Mouse (Mus musculus): ENCODE results near the gene Pcnx. TPM values are rescaled to one million over a fixed set of nuclear protein-coding genes. Genes with fewer than 3 reads are reported as not detected.
A peak's percentile ranks its signal among the peaks of the same experiment; 100 is the strongest.

Pcnx gene
- polyA plus RNA-seq, 1 experiment from 2014 or later = 9.6 TPM

- Histone ChIP-seq H3K4me2 (ENCODE audit: low read length) (peak overlapping the region; percentile 64), H3K4me3 (ENCODE audit: low read depth, low read length) (peak overlapping the region; percentile 95), H3K36me3 (ENCODE audit: control insufficient read depth, insufficient read depth, low read length) (no peaks in the 10 kb centered on the region), H3K27ac (ENCODE audit: low read depth, low read length) (peak overlapping the region; percentile 95), H3K9ac (ENCODE audit: low read length) (peak overlapping the region; percentile 96), H3K9me3 (replicated peaks; ENCODE audit: control insufficient read depth, low read length) (no peaks in the 10 kb centered on the region), H3K27me3 (replicated peaks; ENCODE audit: control insufficient read depth, insufficient read depth, low read length) (no peaks in the 10 kb centered on the region), H3K4me1 (ENCODE audit: control insufficient read depth, insufficient read depth, low read length) (peaks cover 21% of the 10 kb centered on the region)
- peak; percentile 84 for ATAC-seq
- WGBS = under 1% methylated on average over 91 of the region's 107 CpGs
- DNase-seq (ENCODE audit: low spot score) = peak; percentile 64
Observed at GRCm38 (mm10) chr12:81860308-81861181, 722 bp downstream of the Pcnx start.

GRCm38 (mm10) chr12:81861199-81862085, 1.6 kb downstream of the Pcnx start:
- Histone ChIP-seq H3K9ac (ENCODE audit: low read length) (peak overlapping the region; percentile 96), H3K4me2 (ENCODE audit: low read length) (peak overlapping the region; percentile 64), H3K27me3 (replicated peaks; ENCODE audit: control insufficient read depth, insufficient read depth, low read length) (no peaks in the 10 kb centered on the region), H3K9me3 (replicated peaks; ENCODE audit: control insufficient read depth, low read length) (no peaks in the 10 kb centered on the region), H3K4me3 (ENCODE audit: low read depth, low read length) (peak overlapping the region; percentile 95), H3K36me3 (ENCODE audit: control insufficient read depth, insufficient read depth, low read length) (no peaks in the 10 kb centered on the region), H3K27ac (ENCODE audit: low read depth, low read length) (peak overlapping the region; percentile 95; the same call in 1 of the 2 replicates), H3K4me1 (ENCODE audit: control insufficient read depth, insufficient read depth, low read length) (peaks cover 21% of the 10 kb centered on the region)
- peak; percentile 47 for DNase-seq (ENCODE audit: low spot score)
- no peak for ATAC-seq
- WGBS = 13% methylated on average over 18 of the region's 18 CpGs

GRCm38 (mm10) chr12:81862351-81862802, 2.6 kb downstream of the Pcnx start:
- H3K36me3 ChIP-seq (ENCODE audit: control insufficient read depth, insufficient read depth, low read length) = no peaks in the 10 kb centered on the region
- H3K4me2 ChIP-seq (ENCODE audit: low read length) = peak overlapping the region; percentile 64
- no peak overlapping the region for H3K27ac ChIP-seq (ENCODE audit: low read depth, low read length)
- ATAC-seq (no peak), DNase-seq (ENCODE audit: low spot score) (no peak)
- H3K27me3 ChIP-seq (replicated peaks; ENCODE audit: control insufficient read depth, insufficient read depth, low read length) = no peaks in the 10 kb centered on the region
- peak overlapping the region; percentile 95 for H3K4me3 ChIP-seq (ENCODE audit: low read depth, low read length)
- peak overlapping the region; percentile 96; the same call in 1 of the 2 replicates for H3K9ac ChIP-seq (ENCODE audit: low read length)
- WGBS = 40% methylated on average over 8 of the region's 8 CpGs
- H3K9me3 ChIP-seq (replicated peaks; ENCODE audit: control insufficient read depth, low read length) = no peaks in the 10 kb centered on the region
- peaks cover 21% of the 10 kb centered on the region for H3K4me1 ChIP-seq (ENCODE audit: control insufficient read depth, insufficient read depth, low read length)

GRCm38 (mm10) chr12:81863949-81864348, 4.1 kb downstream of the Pcnx start:
- Histone ChIP-seq H3K4me3 (ENCODE audit: low read depth, low read length) (no peak overlapping the region), H3K9me3 (replicated peaks; ENCODE audit: control insufficient read depth, low read length) (no peaks in the 10 kb centered on the region), H3K9ac (ENCODE audit: low read length) (no peak overlapping the region), H3K27me3 (replicated peaks; ENCODE audit: control insufficient read depth, insufficient read depth, low read length) (no peaks in the 10 kb centered on the region), H3K36me3 (ENCODE audit: control insufficient read depth, insufficient read depth, low read length) (no peaks in the 10 kb centered on the region), H3K27ac (ENCODE audit: low read depth, low read length) (no peak overlapping the region), H3K4me1 (ENCODE audit: control insufficient read depth, insufficient read depth, low read length) (peaks cover 21% of the 10 kb centered on the region), H3K4me2 (ENCODE audit: low read length) (no peak overlapping the region)
- no peak for ATAC-seq
- 90% methylated on average over 4 of the region's 4 CpGs for WGBS
- no peak for DNase-seq (ENCODE audit: low spot score)

DNA sequence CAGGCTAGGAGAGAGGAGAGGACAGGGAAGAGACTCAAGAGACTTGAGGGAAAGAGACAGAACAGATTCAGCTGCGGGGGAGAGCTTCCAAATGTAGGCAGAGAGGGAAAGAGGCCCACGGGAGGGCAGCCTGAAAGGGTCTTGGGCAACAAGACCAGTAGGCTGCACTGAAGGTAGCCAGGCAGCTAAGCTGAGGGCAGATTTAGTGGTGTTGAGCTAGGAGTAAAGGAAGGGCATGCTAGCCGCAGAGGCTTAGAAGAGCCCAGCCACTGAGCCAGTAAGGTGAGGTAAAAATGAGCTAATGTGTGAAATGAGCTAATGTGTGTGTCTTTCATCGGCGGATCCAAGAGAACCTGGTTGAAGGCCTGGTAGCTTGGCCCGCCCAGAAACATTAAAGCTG, 5.4 kb downstream of the Pcnx start:
- no peaks in the 10 kb centered on the region for H3K27me3 ChIP-seq (replicated peaks; ENCODE audit: control insufficient read depth, insufficient read depth, low read length)
- no peak overlapping the region for H3K4me3 ChIP-seq (ENCODE audit: low read depth, low read length)
- no peak overlapping the region for H3K9ac ChIP-seq (ENCODE audit: low read length)
- DNase-seq (ENCODE audit: low spot score) (no peak), ATAC-seq (no peak)
- no peaks in the 10 kb centered on the region for H3K9me3 ChIP-seq (replicated peaks; ENCODE audit: control insufficient read depth, low read length)
- no peaks in the 10 kb centered on the region for H3K36me3 ChIP-seq (ENCODE audit: control insufficient read depth, insufficient read depth, low read length)
- no peak overlapping the region for H3K27ac ChIP-seq (ENCODE audit: low read depth, low read length)
- no peak overlapping the region for H3K4me2 ChIP-seq (ENCODE audit: low read length)
- WGBS = 91% methylated on average over 6 of the region's 6 CpGs
- H3K4me1 ChIP-seq (ENCODE audit: control insufficient read depth, insufficient read depth, low read length) = peaks cover 21% of the 10 kb centered on the region

DNA sequence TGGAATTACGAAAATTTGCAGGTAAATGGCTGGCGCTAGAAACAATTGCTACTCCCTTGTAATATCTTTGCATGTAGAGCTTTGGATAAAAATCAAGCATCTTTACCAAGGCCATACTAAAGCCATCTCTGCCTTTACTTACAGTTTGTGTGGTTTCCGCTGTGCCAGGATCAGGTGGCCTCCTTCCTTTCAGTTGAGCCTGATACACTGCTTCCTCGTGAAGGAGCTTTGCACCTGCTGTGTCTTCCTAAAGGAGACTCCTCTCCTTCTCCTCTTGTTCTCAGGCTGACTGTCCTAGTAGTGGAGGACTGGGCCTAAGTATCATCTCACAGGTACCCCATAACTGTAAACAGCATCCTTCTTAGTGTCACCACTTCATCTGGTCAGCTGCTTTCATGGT, 7.5 kb downstream of the Pcnx start:
- H3K4me1 ChIP-seq (ENCODE audit: control insufficient read depth, insufficient read depth, low read length) = peaks cover 13% of the 10 kb centered on the region
- H3K9ac ChIP-seq (ENCODE audit: low read length) = no peak overlapping the region
- H3K9me3 ChIP-seq (replicated peaks; ENCODE audit: control insufficient read depth, low read length) = no peaks in the 10 kb centered on the region
- H3K4me3 ChIP-seq (ENCODE audit: low read depth, low read length) = no peak overlapping the region
- H3K27me3 ChIP-seq (replicated peaks; ENCODE audit: control insufficient read depth, insufficient read depth, low read length) = no peaks in the 10 kb centered on the region
- DNase-seq (ENCODE audit: low spot score) (no peak), ATAC-seq (no peak)
- H3K36me3 ChIP-seq (ENCODE audit: control insufficient read depth, insufficient read depth, low read length) = no peaks in the 10 kb centered on the region
- no peak overlapping the region for H3K27ac ChIP-seq (ENCODE audit: low read depth, low read length)
- no peak overlapping the region for H3K4me2 ChIP-seq (ENCODE audit: low read length)
- 92% methylated on average over 4 of the region's 4 CpGs for whole genome bisulfite sequencing

GRCm38 (mm10) chr12:81869205-81869940, 9.6 kb downstream of the Pcnx start:
- no peaks in the 10 kb centered on the region for H3K27me3 ChIP-seq (replicated peaks; ENCODE audit: control insufficient read depth, insufficient read depth, low read length)
- H3K9ac ChIP-seq (ENCODE audit: low read length) = no peak overlapping the region
- peaks cover 5% of the 10 kb centered on the region; the same call in 1 of the 2 replicates for H3K4me1 ChIP-seq (ENCODE audit: control insufficient read depth, insufficient read depth, low read length)
- H3K27ac ChIP-seq (ENCODE audit: low read depth, low read length) = no peak overlapping the region
- no peak overlapping the region for H3K4me3 ChIP-seq (ENCODE audit: low read depth, low read length)
- H3K4me2 ChIP-seq (ENCODE audit: low read length) = no peak overlapping the region
- no peak for DNase-seq (ENCODE audit: low spot score)
- no peaks in the 10 kb centered on the region for H3K36me3 ChIP-seq (ENCODE audit: control insufficient read depth, insufficient read depth, low read length)
- 76% methylated on average over 3 of the region's 3 CpGs for WGBS
- ATAC-seq = no peak
- H3K9me3 ChIP-seq (replicated peaks; ENCODE audit: control insufficient read depth, low read length) = no peaks in the 10 kb centered on the region

DNA sequence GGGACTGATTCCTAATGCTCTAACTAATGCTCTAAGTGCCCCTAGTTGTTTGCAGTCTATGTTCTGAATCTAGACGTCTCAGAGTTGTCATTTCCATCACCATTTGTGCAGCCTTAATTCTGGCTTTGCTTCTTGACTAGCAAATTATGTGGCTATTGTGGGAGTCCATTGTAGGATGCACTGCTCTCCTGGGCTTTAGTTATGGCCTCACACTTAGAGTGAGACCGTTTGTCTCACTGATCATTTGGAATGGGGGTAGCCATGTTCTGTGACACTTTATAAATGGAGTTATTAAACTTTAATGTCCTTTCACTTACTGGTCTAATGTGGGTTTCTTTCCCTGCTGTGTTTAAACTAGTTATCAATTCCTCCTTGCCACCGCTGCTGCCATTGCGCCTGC, 13.5 kb downstream of the Pcnx start:
- H3K9ac ChIP-seq (ENCODE audit: low read length) = no peak overlapping the region
- DNase-seq (ENCODE audit: low spot score) (no peak), ATAC-seq (no peak)
- H3K4me3 ChIP-seq (ENCODE audit: low read depth, low read length) = no peak overlapping the region
- no peak overlapping the region for H3K4me2 ChIP-seq (ENCODE audit: low read length)
- no peak overlapping the region for H3K27ac ChIP-seq (ENCODE audit: low read depth, low read length)
- no peaks in the 10 kb centered on the region for H3K9me3 ChIP-seq (replicated peaks; ENCODE audit: control insufficient read depth, low read length)
- no peaks in the 10 kb centered on the region for H3K36me3 ChIP-seq (ENCODE audit: control insufficient read depth, insufficient read depth, low read length)
- peaks cover 5% of the 10 kb centered on the region; the same call in 1 of the 2 replicates for H3K4me1 ChIP-seq (ENCODE audit: control insufficient read depth, insufficient read depth, low read length)
- WGBS = 56% methylated on average over 4 of the region's 4 CpGs
- no peaks in the 10 kb centered on the region for H3K27me3 ChIP-seq (replicated peaks; ENCODE audit: control insufficient read depth, insufficient read depth, low read length)
